In genomic region chr11:87704289-87704688, GRCm38 (mm10) we compare ENCODE assay signal across 20 mouse cellular contexts. TPM values are rescaled to one million over a fixed set of nuclear protein-coding genes. Genes with fewer than 3 reads are reported as not detected.
DNase-seq lines count a peak whose midpoint lies in the region; ATAC-seq and TF ChIP-seq lines count a peak whose summit lies in the region.
"Had no signal": no experiment of that assay in that cellular context is flagged by ENCODE, and none has a peak within 500 bp of the region (broad histone marks: within the 10 kb centered on the region; RNA-seq: fewer than 3 reads in every experiment).

No protein-coding gene starts in this region.

- H3K27ac ChIP-seq in stomach, embryonic 15.5 days, result peak overlapping the region; percentile 52; the same call in 1 of the 2 replicates
- H3K27ac ChIP-seq in embryonic facial prominence, embryonic 10.5 days (replicated peaks), result no peak overlapping the region
- no peak overlapping the region for H3K27ac ChIP-seq in heart, adult 2 months
- H3K27ac ChIP-seq: embryonic facial prominence, embryonic 12.5 days; gastrocnemius, adult 2 months; hindbrain, embryonic 15.5 days; neural tube, embryonic 12.5 days had no signal

- WGBS in stomach, embryonic 15.5 days, result 66% methylated on average over 9 of the region's 9 CpGs
- 90% methylated on average over 9 of the region's 9 CpGs for WGBS in embryonic facial prominence, embryonic 10.5 days
- WGBS in heart, adult 2 months, result 84% methylated on average over 9 of the region's 9 CpGs

- intact Hi-C loops in heart, adult 2 months (cut with DNase I), result no loop called here

- H3K4me3 ChIP-seq in stomach, embryonic 15.5 days (replicated peaks), result no peak overlapping the region
- H3K4me3 ChIP-seq in embryonic facial prominence, embryonic 10.5 days, result no peak overlapping the region
- H3K4me3 ChIP-seq in heart, adult 2 months, result no peak overlapping the region
- H3K4me3 ChIP-seq: embryonic facial prominence, embryonic 12.5 days; gastrocnemius, adult 2 months; hindbrain, embryonic 15.5 days; neural tube, embryonic 12.5 days had no signal

- no peak overlapping the region for H3K9ac ChIP-seq in stomach, embryonic 15.5 days
- H3K9ac ChIP-seq in heart, adult 2 months (ENCODE audit: low read depth, low read length), result no peak overlapping the region
- H3K9ac ChIP-seq: embryonic facial prominence, embryonic 12.5 days; forebrain, postnatal 0 days; hindbrain, embryonic 15.5 days; neural tube, embryonic 12.5 days had no signal

- no peaks in the 10 kb centered on the region for H3K9me3 ChIP-seq in stomach, embryonic 15.5 days
- H3K9me3 ChIP-seq in embryonic facial prominence, embryonic 10.5 days, result no peaks in the 10 kb centered on the region
- H3K9me3 ChIP-seq: embryonic facial prominence, embryonic 12.5 days; hindbrain, embryonic 15.5 days; neural tube, embryonic 12.5 days had no signal

- ATAC-seq in stomach, embryonic 15.5 days (ENCODE audit: insufficient read depth, low FRiP score, low read depth), result peak; percentile 29; the same call in 1 of the 2 replicates
- ATAC-seq: forebrain, postnatal 0 days had no signal

- no peak for TF ChIP-seq CTCF in heart, adult 2 months (IDR thresholded peaks at IDR 0.05)

- 0 out of 2 replicates have a peak, but pooled peaks cover 6% of the 10 kb centered on the region for H3K4me1 ChIP-seq in stomach, embryonic 15.5 days
- H3K4me1 ChIP-seq in embryonic facial prominence, embryonic 10.5 days, result peaks cover 6% of the 10 kb centered on the region
- H3K4me1 ChIP-seq in heart, adult 2 months (ENCODE audit: control insufficient read depth, insufficient read depth, low read length), result no peaks in the 10 kb centered on the region
- H3K4me1 ChIP-seq: hindbrain, embryonic 15.5 days had no signal

- no peaks in the 10 kb centered on the region for H3K27me3 ChIP-seq in stomach, embryonic 15.5 days (replicated peaks)
- peaks cover 18% of the 10 kb centered on the region for H3K27me3 ChIP-seq in embryonic facial prominence, embryonic 10.5 days (replicated peaks; ENCODE audit: low read depth, poor library complexity, severe bottlenecking)
- H3K27me3 ChIP-seq in heart, adult 2 months (ENCODE audit: control insufficient read depth, insufficient read depth, low read length), result no peaks in the 10 kb centered on the region
- H3K27me3 ChIP-seq: CH12.LX; embryonic facial prominence, embryonic 12.5 days; hindbrain, embryonic 15.5 days; neural tube, embryonic 12.5 days had no signal

- no peak overlapping the region for H3K4me2 ChIP-seq in stomach, embryonic 15.5 days
- H3K4me2 ChIP-seq: embryonic facial prominence, embryonic 12.5 days; hindbrain, embryonic 15.5 days; neural tube, embryonic 12.5 days had no signal

- peak; percentile 14 for DNase-seq in cerebellum, postnatal 14 days
- no peak for DNase-seq in cerebellum, adult 9-10 months
- peak; percentile 65 to 76 for DNase-seq in kidney, adult 8-10 months
- peak; percentile 22 to 52 for DNase-seq in kidney, postnatal 4 days
- DNase-seq in embryonic facial prominence, embryonic 10.5 days (ENCODE audit: low spot score), result no peak
- DNase-seq in heart, adult 2 months, result no peak
- no peak for DNase-seq in adrenal gland, postnatal 4 days (ENCODE audit: low spot score in 2 of 2)
- DNase-seq: adrenal gland, adult 2 months; forebrain, postnatal 0 days; gastrocnemius, adult 2 months; heart, adult 18-20 months; layer of hippocampus, postnatal 36 days; lung, adult 18-20 months; right cerebral cortex, postnatal 14 days had no signal

- TF ChIP-seq EP300 in heart, adult 2 months (IDR thresholded peaks at IDR 0.05; ENCODE audit: insufficient read depth, low read depth, low read length), result no peak

- no peaks in the 10 kb centered on the region for H3K36me3 ChIP-seq in stomach, embryonic 15.5 days
- 0 out of 2 replicates have a peak, but pooled peaks cover 4% of the 10 kb centered on the region for H3K36me3 ChIP-seq in embryonic facial prominence, embryonic 10.5 days (replicated peaks)
- H3K36me3 ChIP-seq in heart, adult 2 months (ENCODE audit: control insufficient read depth, insufficient read depth, low read length), result no peaks in the 10 kb centered on the region
- H3K36me3 ChIP-seq: embryonic facial prominence, embryonic 12.5 days; hindbrain, embryonic 15.5 days; neural tube, embryonic 12.5 days had no signal

- H3K79me2 ChIP-seq in heart, adult 2 months (replicated peaks; ENCODE audit: control insufficient read depth, insufficient read depth, low read length), result no peaks in the 10 kb centered on the region

- TF ChIP-seq POLR2A in heart, adult 2 months (IDR thresholded peaks at IDR 0.05; ENCODE audit: insufficient read depth, low read depth, low read length), result no peak

RNA-seq across cellular contexts. Expression of gene Supt4a, which starts 33.1 kb away (rescaled TPM):
- polyA plus RNA-seq in stomach, embryonic 15.5 days (2015; fragmentation: Nextera tagmentation; extraction: Ambion mirVana), result 118 and 127 TPM in 2 replicates
- 184 and 185 TPM in 2 replicates for polyA plus RNA-seq in embryonic facial prominence, embryonic 10.5 days (2016; fragmentation: Nextera tagmentation; extraction: Ambion mirVana)
- 10 to 100 TPM; 41.4 to 44.6 TPM for total RNA-seq in heart, adult 2 months (2021)
- 47.5 and 80.4 TPM in 2 replicates for polyA plus RNA-seq in heart, adult 2 months (2012; rRNA removed)
- 10 to 100 TPM; 88.2 to 89.0 TPM for total RNA-seq in adrenal gland, postnatal 4 days (2021)

RNA-seq across cellular contexts. Expression of gene Rnf43, which starts 41.8 kb away (rescaled TPM):
- 14.0 and 14.5 TPM in 2 replicates for polyA plus RNA-seq in stomach, embryonic 15.5 days (2015; fragmentation: Nextera tagmentation; extraction: Ambion mirVana)
- polyA plus RNA-seq in embryonic facial prominence, embryonic 10.5 days (2016; fragmentation: Nextera tagmentation; extraction: Ambion mirVana), result 3.2 and 3.3 TPM in 2 replicates
- under 1 TPM; 0.42 to 0.45 TPM for total RNA-seq in heart, adult 2 months (2021)
- polyA plus RNA-seq in heart, adult 2 months (2012; rRNA removed), result 0.15 and 0.31 TPM in 2 replicates
- total RNA-seq in adrenal gland, postnatal 4 days (2021), result 1 to 10 TPM; 4.4 to 5.7 TPM

RNA-seq across cellular contexts. Expression of gene Tspoap1, which starts 56.1 kb away (rescaled TPM):
- polyA plus RNA-seq in stomach, embryonic 15.5 days (2015; fragmentation: Nextera tagmentation; extraction: Ambion mirVana), result 2.0 and 2.8 TPM in 2 replicates
- polyA plus RNA-seq in embryonic facial prominence, embryonic 10.5 days (2016; fragmentation: Nextera tagmentation; extraction: Ambion mirVana), result 4.0 and 7.0 TPM in 2 replicates
- not detected for total RNA-seq in heart, adult 2 months (2021)
- 0.09 and 0.66 TPM in 2 replicates for polyA plus RNA-seq in heart, adult 2 months (2012; rRNA removed)
- 1 to 10 TPM; 6.4 to 7.6 TPM for total RNA-seq in adrenal gland, postnatal 4 days (2021)
- total RNA-seq: gastrocnemius, adult 2 months had no signal
- polyA plus RNA-seq: heart, postnatal 0 days had no signal

Comparison
In these comparisons a context has a peak if more than half of its experiments do, and no peak if none do; other contexts are left out.
1. DNase-seq: peak in cerebellum, postnatal 14 days (2 of 2), kidney, adult 8-10 months (2 of 2) and kidney, postnatal 4 days (2 of 2); none in cerebellum, adult 9-10 months (single experiment), embryonic facial prominence, embryonic 10.5 days (single experiment), heart, adult 2 months (0 of 2) and adrenal gland, postnatal 4 days (0 of 2).